In the genomic region with DNA sequence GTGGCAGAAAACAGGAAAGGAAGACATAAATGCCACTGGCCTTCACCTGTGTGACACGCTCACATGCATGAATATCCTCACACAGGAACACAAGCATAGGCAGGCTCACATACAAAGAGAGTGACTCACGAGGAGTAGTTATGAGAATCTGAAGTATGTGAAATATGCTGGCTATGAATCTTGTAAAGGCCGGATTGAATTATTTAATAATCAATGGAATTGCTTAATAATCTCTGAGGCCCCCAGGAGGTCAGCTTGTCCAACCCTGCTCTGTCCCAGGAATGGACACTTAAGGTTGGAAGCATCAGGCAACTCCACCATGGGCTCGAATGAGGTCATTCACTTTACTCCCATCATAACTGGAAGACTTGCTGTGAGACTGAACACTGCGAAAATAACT, we compare ENCODE assay signal across 20 mouse cellular contexts.
"Had no signal": no experiment of that assay in that cellular context is flagged by ENCODE, and none has a peak within 500 bp of the region (broad histone marks: within the 10 kb centered on the region; RNA-seq: fewer than 3 reads in every experiment).

No protein-coding gene starts in this region.

- H3K4me1 ChIP-seq: liver, embryonic 12.5 days; liver, embryonic 15.5 days had no signal

- H3K9ac ChIP-seq: limb, embryonic 13.5 days; liver, embryonic 12.5 days; liver, embryonic 15.5 days; lung, embryonic 15.5 days; midbrain, embryonic 13.5 days; stomach, embryonic 15.5 days had no signal

- H3K4me2 ChIP-seq: limb, embryonic 13.5 days; liver, embryonic 12.5 days; liver, embryonic 15.5 days; lung, embryonic 15.5 days; midbrain, embryonic 13.5 days; stomach, embryonic 15.5 days had no signal

- H3K9me3 ChIP-seq: limb, embryonic 10.5 days; liver, embryonic 12.5 days; liver, embryonic 15.5 days; lung, embryonic 15.5 days; midbrain, embryonic 13.5 days; stomach, embryonic 15.5 days had no signal

- H3K27me3 ChIP-seq: limb, embryonic 13.5 days; liver, embryonic 15.5 days; lung, embryonic 15.5 days; midbrain, embryonic 13.5 days; stomach, embryonic 15.5 days had no signal

- H3K4me3 ChIP-seq: limb, embryonic 10.5 days; limb, embryonic 13.5 days; liver, embryonic 12.5 days; liver, embryonic 15.5 days; lung, embryonic 15.5 days; megakaryocyte, embryonic 14.5 days; midbrain, embryonic 10.5 days; midbrain, embryonic 13.5 days; stomach, embryonic 15.5 days had no signal

- H3K27ac ChIP-seq: limb, embryonic 10.5 days; limb, embryonic 13.5 days; liver, embryonic 12.5 days; liver, embryonic 15.5 days; lung, embryonic 15.5 days; midbrain, embryonic 10.5 days; midbrain, embryonic 13.5 days; stomach, embryonic 15.5 days had no signal

- ATAC-seq: liver, embryonic 12.5 days; midbrain, embryonic 13.5 days had no signal

- DNase-seq: kidney, postnatal 14 days; kidney, postnatal 4 days; liver; lung, adult 18-20 months; lung, postnatal 10 days; lung, postnatal 36 days; right cerebral cortex, adult 18-20 months; right cerebral cortex, postnatal 14 days; right cerebral cortex, postnatal 4 days; spleen, adult 18-20 months; thymus, postnatal 36 days had no signal

- H3K36me3 ChIP-seq: limb, embryonic 10.5 days; limb, embryonic 13.5 days; liver, embryonic 12.5 days; liver, embryonic 15.5 days; lung, embryonic 15.5 days; midbrain, embryonic 10.5 days; midbrain, embryonic 13.5 days; stomach, embryonic 15.5 days had no signal
